Mouse (Mus musculus): ENCODE measurements around the gene Myo1a. TPM values are rescaled to one million over a fixed set of nuclear protein-coding genes. Genes with fewer than 3 reads are reported as not detected.

Gene Myo1a
- polyA plus RNA-seq, 1 experiment: 0.35 TPM

GRCm38 (mm10) chr10:127668093-127669050, 36.6 kb upstream of the Myo1a start, which contains the start of gene Nab2:
Nab2 (minus strand) TSS chr10:127668568.
- Histone ChIP-seq H3K27me3 (ENCODE audit: control insufficient read depth, insufficient read depth, insufficient read length) (no peaks in the 10 kb centered on the region), H3K36me3 (ENCODE audit: control insufficient read depth, insufficient read depth) (peaks cover 5% of the 10 kb centered on the region), H3K79me2 (ENCODE audit: control insufficient read depth, insufficient read depth) (peaks cover 29% of the 10 kb centered on the region), H3K4me3 (peak within 1 kb of the TSS; percentile 98), H3K4me2 (ENCODE audit: low read depth) (peak within 1 kb of the TSS; percentile 90), H3ac (ENCODE audit: control insufficient read depth, insufficient read length) (peak within 1 kb of the TSS; percentile 72)
- TF ChIP-seq REST (IDR thresholded peaks at IDR 0.05; ENCODE audit: insufficient read depth, insufficient read length): no peak
- no peak for TF ChIP-seq E2F4 (IDR thresholded peaks at IDR 0.05; ENCODE audit: insufficient read depth)
- peak; percentile 69 for TF ChIP-seq POLR2AphosphoS2 (IDR thresholded peaks at IDR 0.05; ENCODE audit: insufficient read length, low read depth)
- no peak for TF ChIP-seq CEBPB (IDR thresholded peaks at IDR 0.05; ENCODE audit: insufficient read depth, poor library complexity, severe bottlenecking)
- TF ChIP-seq MYOD1 (IDR thresholded peaks at IDR 0.05; ENCODE audit: control insufficient read depth in 1 of 3, insufficient read length in 2 of 3, low read depth in 2 of 3): peak in 2 of 3 experiments; percentile 42 to 54
- TF ChIP-seq TCF12 (IDR thresholded peaks at IDR 0.05; ENCODE audit: insufficient read depth, poor library complexity, severe bottlenecking): no peak
- no peak for TF ChIP-seq TCF3 (IDR thresholded peaks at IDR 0.05; ENCODE audit: insufficient read length, low read depth)
- TF ChIP-seq USF1 (IDR thresholded peaks at IDR 0.05; ENCODE audit: low read depth): no peak
- TF ChIP-seq POLR2A (IDR thresholded peaks at IDR 0.05; ENCODE audit: insufficient read length, low read depth): peak; percentile 64
- TF ChIP-seq SRF (IDR thresholded peaks at IDR 0.05; ENCODE audit: control insufficient read depth, insufficient read length, low read depth): peak; percentile 4
- no peak for TF ChIP-seq MAX (IDR thresholded peaks at IDR 0.05; ENCODE audit: low read depth)
- TF ChIP-seq MYOG (IDR thresholded peaks at IDR 0.05; ENCODE audit: control insufficient read depth in 1 of 3, insufficient read depth in 1 of 3, insufficient read length in 2 of 3, low read depth in 2 of 3): peak; percentile 12 to 75 (median 33)

GRCm38 (mm10) chr10:127669170-127669569, 35.8 kb upstream of the Myo1a start:
- H3ac ChIP-seq (ENCODE audit: control insufficient read depth, insufficient read length): no peak overlapping the region
- H3K79me2 ChIP-seq (ENCODE audit: control insufficient read depth, insufficient read depth): peaks cover 21% of the 10 kb centered on the region
- H3K4me2 ChIP-seq (ENCODE audit: low read depth): peak overlapping the region; percentile 88
- peaks cover under 1% of the 10 kb centered on the region for H3K36me3 ChIP-seq (ENCODE audit: control insufficient read depth, insufficient read depth)
- peak overlapping the region; percentile 98 for H3K4me3 ChIP-seq
- no peaks in the 10 kb centered on the region for H3K27me3 ChIP-seq (ENCODE audit: control insufficient read depth, insufficient read depth, insufficient read length)
- TF ChIP-seq CEBPB (IDR thresholded peaks at IDR 0.05; ENCODE audit: insufficient read depth, poor library complexity, severe bottlenecking): no peak
- TF ChIP-seq REST (IDR thresholded peaks at IDR 0.05; ENCODE audit: insufficient read depth, insufficient read length): no peak
- no peak for TF ChIP-seq POLR2AphosphoS2 (IDR thresholded peaks at IDR 0.05; ENCODE audit: insufficient read length, low read depth)
- no peak for TF ChIP-seq MAX (IDR thresholded peaks at IDR 0.05; ENCODE audit: low read depth)
- TF ChIP-seq POLR2A (IDR thresholded peaks at IDR 0.05; ENCODE audit: insufficient read length, low read depth): no peak
- TF ChIP-seq MYOG (IDR thresholded peaks at IDR 0.05; ENCODE audit: control insufficient read depth in 1 of 3, insufficient read depth in 1 of 3, insufficient read length in 2 of 3, low read depth in 2 of 3): no peak

- TF ChIP-seq MYOD1 (IDR thresholded peaks at IDR 0.05; ENCODE audit: control insufficient read depth in 1 of 3, insufficient read length in 2 of 3, low read depth in 2 of 3) (no peak), MAX (IDR thresholded peaks at IDR 0.05; ENCODE audit: low read depth) (no peak), MYOG (IDR thresholded peaks at IDR 0.05; ENCODE audit: control insufficient read depth in 1 of 3, insufficient read depth in 1 of 3, insufficient read length in 2 of 3, low read depth in 2 of 3) (no peak), POLR2A (IDR thresholded peaks at IDR 0.05; ENCODE audit: insufficient read length, low read depth) (no peak), CEBPB (IDR thresholded peaks at IDR 0.05; ENCODE audit: insufficient read depth, poor library complexity, severe bottlenecking) (no peak), POLR2AphosphoS2 (IDR thresholded peaks at IDR 0.05; ENCODE audit: insufficient read length, low read depth) (no peak), TCF12 (IDR thresholded peaks at IDR 0.05; ENCODE audit: insufficient read depth, poor library complexity, severe bottlenecking) (no peak), SRF (IDR thresholded peaks at IDR 0.05; ENCODE audit: control insufficient read depth, insufficient read length, low read depth) (no peak), TCF3 (IDR thresholded peaks at IDR 0.05; ENCODE audit: insufficient read length, low read depth) (no peak), E2F4 (IDR thresholded peaks at IDR 0.05; ENCODE audit: insufficient read depth) (no peak), REST (IDR thresholded peaks at IDR 0.05; ENCODE audit: insufficient read depth, insufficient read length) (no peak), USF1 (IDR thresholded peaks at IDR 0.05; ENCODE audit: low read depth) (no peak)
- Histone ChIP-seq H3K27me3 (ENCODE audit: control insufficient read depth, insufficient read depth, insufficient read length) (no peaks in the 10 kb centered on the region), H3K36me3 (ENCODE audit: control insufficient read depth, insufficient read depth) (no peaks in the 10 kb centered on the region), H3ac (ENCODE audit: control insufficient read depth, insufficient read length) (no peak overlapping the region), H3K4me3 (no peak overlapping the region), H3K4me2 (ENCODE audit: low read depth) (no peak overlapping the region), H3K79me2 (ENCODE audit: control insufficient read depth, insufficient read depth) (peaks cover 11% of the 10 kb centered on the region)
These were observed 34.8 kb upstream of the Myo1a start for GRCm38 (mm10) chr10:127670185-127670584.

- no peak overlapping the region for H3ac ChIP-seq (ENCODE audit: control insufficient read depth, insufficient read length)
- peaks cover under 1% of the 10 kb centered on the region for H3K79me2 ChIP-seq (ENCODE audit: control insufficient read depth, insufficient read depth)
- no peaks in the 10 kb centered on the region for H3K36me3 ChIP-seq (ENCODE audit: control insufficient read depth, insufficient read depth)
- TF ChIP-seq POLR2AphosphoS2 (IDR thresholded peaks at IDR 0.05; ENCODE audit: insufficient read length, low read depth) (no peak), TCF12 (IDR thresholded peaks at IDR 0.05; ENCODE audit: insufficient read depth, poor library complexity, severe bottlenecking) (no peak), MAX (IDR thresholded peaks at IDR 0.05; ENCODE audit: low read depth) (no peak), MYOG (IDR thresholded peaks at IDR 0.05; ENCODE audit: control insufficient read depth in 1 of 3, insufficient read depth in 1 of 3, insufficient read length in 2 of 3, low read depth in 2 of 3) (no peak), TCF3 (IDR thresholded peaks at IDR 0.05; ENCODE audit: insufficient read length, low read depth) (no peak), CEBPB (IDR thresholded peaks at IDR 0.05; ENCODE audit: insufficient read depth, poor library complexity, severe bottlenecking) (no peak), E2F4 (IDR thresholded peaks at IDR 0.05; ENCODE audit: insufficient read depth) (no peak), USF1 (IDR thresholded peaks at IDR 0.05; ENCODE audit: low read depth) (no peak), SRF (IDR thresholded peaks at IDR 0.05; ENCODE audit: control insufficient read depth, insufficient read length, low read depth) (no peak), POLR2A (IDR thresholded peaks at IDR 0.05; ENCODE audit: insufficient read length, low read depth) (no peak), REST (IDR thresholded peaks at IDR 0.05; ENCODE audit: insufficient read depth, insufficient read length) (no peak), MYOD1 (IDR thresholded peaks at IDR 0.05; ENCODE audit: control insufficient read depth in 1 of 3, insufficient read length in 2 of 3, low read depth in 2 of 3) (no peak)
- no peaks in the 10 kb centered on the region for H3K27me3 ChIP-seq (ENCODE audit: control insufficient read depth, insufficient read depth, insufficient read length)
- H3K4me2 ChIP-seq (ENCODE audit: low read depth): no peak overlapping the region
- no peak overlapping the region for H3K4me3 ChIP-seq
These were observed 33.7 kb upstream of the Myo1a start for GRCm38 (mm10) chr10:127671276-127671675.
